Mouse (Mus musculus) cerebellum, adult (tissue): ENCODE measurements around the gene Gm5798.
"Not testable (repeated sequence)": the region's sequence is repeated elsewhere in the genome, so short reads cannot be mapped to it uniquely, and the experiment has no call there.

Experiments used
- ATAC-seq: cut with Nextera tagmentation; 2 replicates; pipeline ENCODE4 v1.9.2; 2017; ENCODE audit warnings: mild to moderate bottlenecking, moderate library complexity, mixed read lengths; ENCODE audit not compliant: insufficient number of reproducible peaks, low FRiP score, low TSS enrichment

The Gm5798 gene

DNA sequence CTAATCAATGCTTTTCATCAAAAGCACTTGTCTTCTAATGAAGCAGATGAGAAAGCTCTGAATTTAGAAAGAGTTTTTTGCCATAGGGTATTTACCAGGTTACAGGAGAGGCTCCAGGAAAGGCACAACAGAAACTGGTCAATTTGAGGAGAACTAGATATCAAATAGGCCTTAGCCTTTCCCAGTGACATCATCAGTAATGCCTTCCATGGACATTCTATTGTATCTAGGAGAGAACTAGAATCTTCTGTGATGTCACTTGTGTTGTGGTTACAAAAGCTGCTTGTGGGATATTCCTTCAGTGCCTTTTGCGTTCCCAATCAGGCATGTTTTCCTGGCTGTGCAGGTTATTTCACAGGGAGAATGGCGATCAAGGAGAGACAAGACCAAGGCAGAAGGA lies at the start of gene Gm5798:
TSS of gene Gm5798 (plus strand) at position 301 of the 400 bp plus-strand sequence.
- not testable (repeated sequence) for ATAC-seq

GRCm38 (mm10) chr14:41386279-41386678 lies 37.9 kb downstream of the Gm5798 start, which contains the start of gene Gm7945:
TSS of gene Gm7945 (minus strand) at chr14:41386379.
- not testable (repeated sequence) for ATAC-seq
